Mouse (Mus musculus) spleen, adult 18-20 months (tissue): ENCODE measurements around the gene Dlg2.

ENCODE experiments used
- DNase-seq, 2 experiments: peaks; one replicate each; pipeline ENCODE4 v3.0.0; 2022; ENCODE audit warnings: mixed read lengths in 2 of 2

Gene Dlg2

GRCm38 (mm10) chr7:91284167-91284566, 807.7 kb downstream of the Dlg2 start:
- DNase-seq, result no peak

GRCm38 (mm10) chr7:91288324-91288723, 811.9 kb downstream of the Dlg2 start:
- no peak for DNase-seq

- DNase-seq, result no peak
These were observed 819.7 kb downstream of the Dlg2 start for GRCm38 (mm10) chr7:91296127-91296526.

GRCm38 (mm10) chr7:91311177-91311576, 834.7 kb downstream of the Dlg2 start:
- DNase-seq, result no peak

GRCm38 (mm10) chr7:91345073-91345472, 868.6 kb downstream of the Dlg2 start:
- no peak for DNase-seq

GRCm38 (mm10) chr7:91369821-91370321, 893.4 kb downstream of the Dlg2 start:
- DNase-seq, result no peak

- no peak for DNase-seq
These were observed 905.8 kb downstream of the Dlg2 start for GRCm38 (mm10) chr7:91382281-91382680.

GRCm38 (mm10) chr7:91383873-91384272, 907.4 kb downstream of the Dlg2 start:
- DNase-seq, result no peak

- no peak for DNase-seq
These were observed 912.8 kb downstream of the Dlg2 start for GRCm38 (mm10) chr7:91389272-91389671.

- DNase-seq, result no peak
These were observed 921.4 kb downstream of the Dlg2 start for GRCm38 (mm10) chr7:91397827-91398226.

GRCm38 (mm10) chr7:91412109-91412508, 935.6 kb downstream of the Dlg2 start:
- no peak for DNase-seq

GRCm38 (mm10) chr7:91414150-91414549, 937.7 kb downstream of the Dlg2 start:
- no peak for DNase-seq

- DNase-seq, result no peak
These were observed 938.3 kb downstream of the Dlg2 start for GRCm38 (mm10) chr7:91414749-91415148.

- DNase-seq, result no peak
These were observed 943.7 kb downstream of the Dlg2 start for GRCm38 (mm10) chr7:91420215-91420614.

- no peak for DNase-seq
These were observed 947.3 kb downstream of the Dlg2 start for GRCm38 (mm10) chr7:91423784-91424183.

GRCm38 (mm10) chr7:91429712-91430275, 953.3 kb downstream of the Dlg2 start:
- DNase-seq, result no peak

- DNase-seq, result peak in 1 of 2 experiments; percentile 3
These were observed 955.2 kb downstream of the Dlg2 start for GRCm38 (mm10) chr7:91431594-91432240.

- DNase-seq, result no peak
These were observed 956.1 kb downstream of the Dlg2 start for GRCm38 (mm10) chr7:91432563-91432962.

- DNase-seq, result no peak
These were observed 958.3 kb downstream of the Dlg2 start for GRCm38 (mm10) chr7:91434739-91435138.

- no peak for DNase-seq
These were observed 963.9 kb downstream of the Dlg2 start for GRCm38 (mm10) chr7:91440326-91440725.

- no peak for DNase-seq
These were observed 966.2 kb downstream of the Dlg2 start for GRCm38 (mm10) chr7:91442447-91443376.

GRCm38 (mm10) chr7:91443377-91443714, 966.9 kb downstream of the Dlg2 start:
- no peak for DNase-seq

- no peak for DNase-seq
These were observed 967.4 kb downstream of the Dlg2 start for GRCm38 (mm10) chr7:91443913-91444312.

- DNase-seq, result no peak
These were observed 968.3 kb downstream of the Dlg2 start for GRCm38 (mm10) chr7:91444728-91445127.
